Mouse (Mus musculus): ENCODE results near the gene Rasgrp4.
"Not testable (repeated sequence)": the region's sequence is repeated elsewhere in the genome, so short reads cannot be mapped to it uniquely, and the experiment has no call there.

Rasgrp4 gene

GRCm38 (mm10) chr7:29178106-29178505 lies 43.5 kb downstream of the Rasgrp4 start:
- DNase-seq (ENCODE audit: low read depth, low spot score) = no peak

- DNase-seq (ENCODE audit: low read depth, low spot score) = no peak
Measured at GRCm38 (mm10) chr7:29179323-29179722, 44.7 kb downstream of the Rasgrp4 start.

- peak; percentile 95 for DNase-seq (ENCODE audit: low read depth, low spot score)
Measured at GRCm38 (mm10) chr7:29180077-29180853, 45.6 kb downstream of the Rasgrp4 start, which contains the start of gene Psmd8. TSS of gene Psmd8 (minus strand) at chr7:29180701.

GRCm38 (mm10) chr7:29180854-29181236 lies 46.2 kb downstream of the Rasgrp4 start:
- DNase-seq (ENCODE audit: low read depth, low spot score) = no peak

- not testable (repeated sequence) for DNase-seq (ENCODE audit: low read depth, low spot score)
Measured at GRCm38 (mm10) chr7:29181323-29181722, 46.7 kb downstream of the Rasgrp4 start.

- DNase-seq (ENCODE audit: low read depth, low spot score) = not testable (repeated sequence)
Measured at GRCm38 (mm10) chr7:29194230-29194629, 59.6 kb downstream of the Rasgrp4 start.

GRCm38 (mm10) chr7:29202577-29202976 lies 67.9 kb downstream of the Rasgrp4 start:
- no peak for DNase-seq (ENCODE audit: low read depth, low spot score)
